Mouse (Mus musculus) liver, embryonic 18 days (tissue): Measurements from ENCODE around the gene Vps37b. TPM values are rescaled to one million over a fixed set of nuclear protein-coding genes. Genes with fewer than 3 reads are reported as not detected.

Experiments used
- polyA plus RNA-seq: library from polyadenylated mRNA; depleted of rRNA; stranded (reverse); fragments of >200 nt; gene quantifications from 2 replicates; pipeline ENCODE4 v1.2.3, GENCODE M21; 2012; rRNA removed

Gene Vps37b
- 12.8 and 15.4 TPM in 2 replicates for polyA plus RNA-seq

DNA sequence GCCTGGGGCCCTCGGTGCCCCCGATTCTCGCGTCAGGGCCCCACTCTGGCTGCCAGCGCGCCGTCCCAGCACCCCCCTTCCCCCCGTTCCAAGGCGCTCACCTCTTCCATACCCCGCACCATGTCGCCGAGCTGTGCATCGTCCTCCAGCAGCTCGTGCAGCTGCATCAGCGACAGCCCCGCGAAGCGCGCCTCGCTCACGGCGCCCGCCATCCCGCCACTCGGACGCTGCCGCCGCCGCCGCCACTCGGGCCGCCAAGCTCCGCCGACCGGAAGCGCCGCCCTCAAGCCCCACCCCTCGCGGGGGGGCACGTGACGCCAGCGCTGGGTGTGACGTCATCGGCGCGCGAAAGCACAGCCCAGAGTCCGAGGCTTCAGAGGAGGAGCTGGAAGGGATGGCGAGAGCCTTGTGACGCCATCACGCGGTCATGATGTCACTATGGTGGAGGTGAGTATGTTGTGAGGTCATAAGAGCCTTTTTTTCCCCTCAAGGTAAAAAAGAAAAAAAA is at the start of gene Vps37b:
Gene Vps37b (minus strand): TSS at position 270 of the 508 bp plus-strand sequence.

DNA sequence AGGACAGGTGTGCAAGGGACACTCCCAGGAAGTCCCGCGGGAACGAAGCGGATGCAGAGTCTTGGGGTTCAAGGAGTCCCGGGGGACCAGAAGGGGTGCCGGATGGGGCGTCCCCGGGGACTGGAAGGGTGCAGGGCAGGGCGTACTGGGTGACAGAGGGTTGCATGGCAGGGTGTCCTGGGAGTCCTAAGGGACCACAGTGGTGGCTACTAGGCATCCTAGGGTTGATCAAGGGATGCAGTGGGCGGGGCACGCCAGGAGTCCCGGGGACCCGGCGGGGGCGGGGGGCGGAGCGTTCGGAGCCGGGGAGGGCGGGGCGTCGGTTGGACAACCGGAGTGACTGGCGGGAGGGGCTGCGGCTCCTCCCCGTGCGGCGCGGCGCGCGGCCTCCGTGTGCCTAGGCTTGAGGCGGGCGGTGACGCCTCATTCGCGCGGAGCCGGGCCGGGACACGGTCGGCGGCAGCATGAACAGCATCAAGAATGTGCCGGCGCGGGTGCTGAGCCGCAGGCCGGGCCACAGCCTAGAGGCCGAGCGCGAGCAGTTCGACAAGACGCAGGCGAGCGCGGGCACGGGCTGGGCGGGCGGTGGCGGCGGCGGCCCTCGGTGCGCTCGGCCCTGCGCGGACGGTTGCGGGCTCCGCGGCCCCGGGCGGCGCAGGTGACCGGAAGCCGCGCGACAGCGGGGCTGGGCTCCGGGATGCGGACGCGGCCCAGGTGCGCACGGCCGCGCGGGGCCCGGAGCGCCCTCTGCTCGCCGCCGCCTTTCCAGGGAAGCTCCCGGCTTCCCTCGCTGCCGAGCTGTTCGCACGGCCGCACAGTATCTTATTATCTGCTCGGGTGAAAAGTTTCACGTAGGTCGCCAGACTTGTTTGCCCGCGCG is 58.5 kb downstream of the Vps37b start, which contains the start of gene Hip1r:
Gene Hip1r (plus strand): TSS at position 330 of the 880 bp plus-strand sequence.

Other genes starting within 250 kb of the Vps37b start
- 0.87 and 1.2 TPM in 2 replicates for gene Hcar2, start 166.8 kb downstream of the Vps37b start, polyA plus RNA-seq
- 0.13 and 0.20 TPM in 2 replicates for gene Hcar1, start 152.2 kb downstream of the Vps37b start, polyA plus RNA-seq
- gene Denr, start 125.1 kb downstream of the Vps37b start, polyA plus RNA-seq, result 13.1 and 13.6 TPM in 2 replicates
- 0.35 and 0.64 TPM in 2 replicates for gene Gm43518, start 104.9 kb downstream of the Vps37b start, polyA plus RNA-seq
- 2.7 and 3.3 TPM in 2 replicates for gene Ccdc62, start 101.6 kb downstream of the Vps37b start, polyA plus RNA-seq
- gene Hip1r, start 58.6 kb downstream of the Vps37b start, polyA plus RNA-seq, result 11.7 and 14.7 TPM in 2 replicates
- gene Abcb9, start 63.5 kb upstream of the Vps37b start, polyA plus RNA-seq, result 2.3 and 2.5 TPM in 2 replicates
- gene Ogfod2, start 80.0 kb upstream of the Vps37b start, polyA plus RNA-seq, result 13.9 and 14.7 TPM in 2 replicates
- 35.2 and 39.3 TPM in 2 replicates for gene Arl6ip4, start 83.8 kb upstream of the Vps37b start, polyA plus RNA-seq
- gene Pitpnm2, start 217.5 kb upstream of the Vps37b start, polyA plus RNA-seq, result 9.7 and 12.4 TPM in 2 replicates